Mouse (Mus musculus) kidney, postnatal 0 days (tissue): Measurements from ENCODE around the gene Fam222a. TPM values are rescaled to one million over a fixed set of nuclear protein-coding genes. Genes with fewer than 3 reads are reported as not detected.
A peak's percentile ranks its signal among the peaks of the same experiment; 100 is the strongest.

Source experiments
- ATAC-seq: fragments of 200-750 bp; cut with Nextera tagmentation; replicated peaks from 2 replicates; pipeline ENCODE4 v1.8.0; 2017; ENCODE audit warnings: low read depth, moderate number of reproducible peaks, moderate TSS enrichment, moderate library complexity; ENCODE audit not compliant: low FRiP score
- DNase-seq: peaks from one replicate; pipeline ENCODE4 v3.0.0-alpha.2; 2016; ENCODE audit warnings: low spot score
- H3K27ac ChIP-seq: fragments of 300-500 bp; sonication (generic); 2 replicates; pipeline ENCODE4 v1.5.1; 2014; ENCODE audit warnings: mild to moderate bottlenecking
- H3K27me3 ChIP-seq: fragments of 300-500 bp; sonication (generic); 2 replicates; pipeline ENCODE4 v1.6.1; 2014; ENCODE audit warnings: low read length, mixed read lengths; ENCODE audit not compliant: insufficient read depth
- H3K36me3 ChIP-seq: fragments of 300-500 bp; sonication (generic); 2 replicates; pipeline ENCODE4 v1.6.1; 2014; ENCODE audit warnings: low read length, mixed read lengths; ENCODE audit not compliant: insufficient read depth
- H3K4me1 ChIP-seq: fragments of 300-500 bp; sonication (generic); replicated peaks from 2 replicates; pipeline ENCODE4 v1.6.1; 2014; ENCODE audit warnings: antibody characterized with exemption, low read length, mixed read lengths; ENCODE audit not compliant: insufficient read depth
- H3K4me2 ChIP-seq: fragments of 300-500 bp; sonication (generic); 2 replicates; pipeline ENCODE4 v1.6.1; 2014; ENCODE audit warnings: mild to moderate bottlenecking, low read length, moderate library complexity, mixed read lengths
- H3K4me3 ChIP-seq: fragments of 300-500 bp; sonication (generic); replicated peaks from 2 replicates; pipeline ENCODE4 v1.5.1; 2014; ENCODE audit warnings: low read depth, low read length
- H3K9ac ChIP-seq: fragments of 300-500 bp; sonication (generic); 2 replicates; pipeline ENCODE4 v1.6.1; 2014; ENCODE audit warnings: low read depth, low read length
- H3K9me3 ChIP-seq: fragments of 300-500 bp; sonication (generic); replicated peaks from 2 replicates; pipeline ENCODE4 v1.6.1; 2016; ENCODE audit warnings: low read length, inconsistent platforms, mixed read lengths
- CTCF ChIP-seq: IDR thresholded peaks from 2 replicates; pipeline ENCODE4 v1.5.1; 2016; ENCODE audit warnings: antibody characterized with exemption, low read depth, mild to moderate bottlenecking, moderate library complexity
- WGBS: fragments of 180-500 bp; shearing (Covaris S2); extraction: QIAGEN DNeasy Blood & Tissue Kit; methylation state at CpG from one replicate; pipeline ENCODE4 v1.1.7; 2014; 5-methylcytosine and 5-hydroxymethylcytosine counted together
- polyA plus RNA-seq: library from polyadenylated mRNA; unstranded; fragments of >200 nt; fragmentation: Nextera tagmentation; extraction: Ambion mirVana; gene quantifications from 2 replicates; pipeline ENCODE4 v1.2.1, GENCODE M21; 2015

Fam222a gene
- polyA plus RNA-seq, 1 experiment from 2014 or later, result 5.8 TPM

DNA sequence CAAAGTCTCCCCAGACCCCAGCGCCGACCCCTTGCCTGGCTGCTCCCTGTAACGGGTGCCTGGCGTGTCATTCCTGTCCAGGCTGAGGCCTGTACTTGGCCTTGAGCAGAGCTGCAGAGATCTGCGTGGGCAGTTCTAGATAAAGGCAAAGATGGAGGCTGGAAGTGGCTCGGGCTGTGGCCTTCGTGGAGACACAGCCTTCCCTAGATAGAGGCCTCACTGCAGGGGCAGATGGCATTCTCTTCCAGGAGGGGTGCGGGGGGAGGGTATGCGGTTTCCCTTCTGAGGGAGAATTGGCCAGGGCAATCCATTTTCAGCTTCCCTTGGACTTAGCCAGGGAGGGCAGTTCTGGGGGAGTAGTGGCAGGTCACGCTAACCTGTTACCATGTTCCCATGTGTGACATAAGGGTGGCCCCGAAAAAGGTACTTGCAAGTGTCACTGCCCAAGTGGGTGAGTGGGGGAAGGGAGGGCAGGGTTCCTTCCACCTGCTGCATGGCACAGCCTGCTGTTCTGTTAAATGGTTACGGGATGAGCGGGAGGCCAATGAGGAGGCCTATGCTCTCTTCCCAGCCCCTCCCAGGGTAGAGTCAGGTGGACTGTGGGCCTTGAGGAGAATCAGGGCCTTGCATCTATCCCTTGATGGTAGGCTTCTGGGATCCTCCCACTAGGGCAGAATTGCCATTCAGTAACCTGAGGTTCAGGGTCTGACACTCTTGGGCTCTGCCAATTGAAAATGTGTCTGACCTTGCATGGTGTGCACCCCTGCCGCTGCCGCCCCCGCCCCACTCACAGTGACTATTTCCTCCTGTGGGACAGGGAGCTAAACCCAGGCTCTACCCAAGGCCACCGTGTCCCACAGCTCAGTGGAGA lies 22.5 kb downstream of the Fam222a start:
- TF ChIP-seq CTCF, result no peak
- Histone ChIP-seq H3K4me3 (no peak overlapping the region), H3K4me1 (peaks cover 82% of the 10 kb centered on the region), H3K9ac (0 out of 2 replicates have a peak overlapping the region, but pooled peaks have one; percentile 6), H3K27me3 (no peaks in the 10 kb centered on the region), H3K27ac (peak overlapping the region; percentile 47), H3K36me3 (no peaks in the 10 kb centered on the region), H3K9me3 (no peaks in the 10 kb centered on the region), H3K4me2 (no peak overlapping the region)
- no peak for ATAC-seq
- WGBS, result 63% methylated on average over 17 of the region's 17 CpGs
- no peak for DNase-seq

DNA sequence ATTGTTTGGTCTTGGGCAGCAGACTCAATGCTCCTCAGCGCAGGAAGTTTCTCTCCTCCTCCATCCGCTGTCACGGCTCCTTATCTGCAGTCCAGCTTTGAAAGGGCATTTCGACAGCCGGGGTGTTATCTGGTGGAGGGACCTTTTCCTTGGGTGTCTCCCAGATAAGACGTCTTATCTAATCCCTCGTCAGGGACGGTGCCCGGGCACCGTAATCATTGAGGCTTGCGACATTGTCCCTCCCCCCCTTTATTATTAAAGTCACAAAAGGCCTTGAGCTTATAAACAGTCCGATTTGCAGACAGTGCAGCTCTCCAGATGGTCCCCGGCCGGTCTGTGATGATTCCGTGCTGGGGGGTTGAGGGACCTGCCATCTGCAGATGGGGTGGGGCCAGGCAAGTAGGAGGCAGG lies 23.3 kb downstream of the Fam222a start:
- Histone ChIP-seq H3K36me3 (no peaks in the 10 kb centered on the region), H3K4me3 (no peak overlapping the region), H3K27ac (peak overlapping the region; percentile 47), H3K4me1 (peaks cover 82% of the 10 kb centered on the region), H3K9ac (no peak overlapping the region), H3K27me3 (no peaks in the 10 kb centered on the region), H3K4me2 (no peak overlapping the region), H3K9me3 (no peaks in the 10 kb centered on the region)
- no peak for TF ChIP-seq CTCF
- WGBS, result 40% methylated on average over 15 of the region's 15 CpGs
- ATAC-seq, result no peak
- DNase-seq, result no peak

DNA sequence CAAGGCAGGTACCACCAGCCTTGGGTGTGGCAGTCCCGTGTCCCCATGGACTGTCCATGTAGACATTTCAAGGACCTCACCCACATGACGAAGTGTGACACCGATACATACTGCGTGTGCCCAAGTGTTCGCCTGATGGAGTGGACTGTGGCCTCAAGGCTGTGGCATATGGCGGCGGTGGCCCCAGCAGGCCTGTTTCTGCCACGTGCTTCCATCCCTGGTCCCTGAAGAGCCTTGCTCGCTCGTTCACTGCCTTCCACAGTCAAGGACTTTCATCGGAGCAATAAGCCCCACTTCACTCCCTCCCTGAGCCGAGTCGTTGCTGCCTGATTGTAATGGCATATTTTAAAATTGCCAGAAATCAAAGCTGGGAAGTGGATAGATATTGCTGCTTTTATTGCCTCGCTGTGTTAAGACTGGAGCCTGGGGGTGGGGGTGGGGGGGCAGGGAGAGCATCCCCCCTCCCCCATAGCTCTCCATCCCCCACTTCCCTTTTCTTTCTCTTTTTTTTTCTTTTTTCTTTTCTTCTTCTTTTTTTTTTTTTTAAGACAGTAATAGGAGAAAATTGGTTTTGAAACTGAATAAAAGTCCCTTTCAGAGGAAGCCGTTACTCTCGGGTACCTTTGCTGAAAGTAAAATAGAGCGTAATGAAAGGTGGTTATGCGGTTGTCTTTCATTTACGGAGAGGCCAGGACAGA lies 24.8 kb downstream of the Fam222a start:
- Histone ChIP-seq H3K27ac (0 out of 2 replicates have a peak overlapping the region, but pooled peaks have one; percentile 95), H3K4me1 (peaks cover 84% of the 10 kb centered on the region), H3K9ac (no peak overlapping the region), H3K9me3 (no peaks in the 10 kb centered on the region), H3K4me2 (no peak overlapping the region), H3K4me3 (no peak overlapping the region), H3K36me3 (no peaks in the 10 kb centered on the region), H3K27me3 (no peaks in the 10 kb centered on the region)
- WGBS, result 63% methylated on average over 19 of the region's 19 CpGs
- TF ChIP-seq CTCF, result no peak
- ATAC-seq (no peak), DNase-seq (no peak)

DNA sequence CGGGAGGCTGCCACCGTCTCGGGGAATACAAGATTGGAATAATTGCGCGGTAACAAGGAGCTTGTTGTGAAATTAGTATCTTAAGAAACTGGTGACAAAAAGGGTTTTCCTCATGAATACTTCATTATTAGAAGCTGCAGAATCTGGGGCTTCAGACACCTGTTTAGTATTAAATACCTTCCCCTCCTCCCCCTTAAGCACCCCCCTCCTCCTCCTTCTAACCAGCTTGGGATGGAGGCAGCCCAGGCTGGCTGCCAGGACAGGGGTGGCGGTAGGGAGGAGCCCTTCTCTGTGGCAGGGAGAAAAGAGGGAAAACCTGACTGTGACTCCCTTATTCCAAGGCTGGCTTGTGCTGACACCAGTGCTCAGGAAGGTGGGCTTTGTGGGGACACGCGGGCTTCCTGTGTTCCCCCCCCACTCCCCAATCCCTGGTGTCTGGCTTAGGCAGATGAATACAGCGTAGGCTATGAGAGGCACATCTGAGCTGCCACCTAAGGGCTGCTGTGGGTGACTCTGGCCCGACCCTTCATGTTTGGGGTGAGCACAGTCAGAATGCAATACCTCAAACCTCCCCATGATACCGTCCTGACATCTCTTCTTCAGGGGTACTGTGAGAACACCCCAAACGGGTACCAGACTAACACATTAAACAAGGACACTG lies 25.5 kb downstream of the Fam222a start:
- 56% methylated on average over 12 of the region's 12 CpGs for WGBS
- Histone ChIP-seq H3K9ac (no peak overlapping the region), H3K4me1 (peaks cover 86% of the 10 kb centered on the region), H3K36me3 (no peaks in the 10 kb centered on the region), H3K4me3 (no peak overlapping the region), H3K4me2 (no peak overlapping the region), H3K27me3 (no peaks in the 10 kb centered on the region), H3K27ac (peak overlapping the region; percentile 95), H3K9me3 (no peaks in the 10 kb centered on the region)
- DNase-seq, result no peak
- no peak for ATAC-seq
- no peak for TF ChIP-seq CTCF

DNA sequence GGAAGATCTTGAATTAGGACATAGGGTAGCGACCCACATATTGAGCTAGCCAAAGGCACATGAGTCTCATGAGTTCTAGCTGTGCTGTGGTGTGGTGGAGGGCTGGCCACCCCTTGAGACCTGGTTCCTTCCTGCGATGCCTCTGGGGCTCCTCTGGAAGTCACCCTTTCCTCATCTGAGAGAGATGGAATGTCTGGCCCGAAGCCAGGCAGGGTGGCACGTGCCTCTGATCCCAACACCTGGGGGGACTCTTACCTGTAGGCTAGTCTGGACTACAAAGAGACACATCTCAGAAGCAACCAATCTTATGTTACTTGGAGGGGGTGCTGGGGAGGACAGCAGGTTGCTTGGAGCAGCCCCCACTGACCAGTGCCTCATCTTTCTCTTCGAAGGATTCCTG lies 26.1 kb downstream of the Fam222a start:
- Histone ChIP-seq H3K4me3 (no peak overlapping the region), H3K36me3 (no peaks in the 10 kb centered on the region), H3K9ac (peak overlapping the region; percentile 49; the same call in 1 of the 2 replicates), H3K27ac (peak overlapping the region; percentile 95), H3K4me1 (peaks cover 79% of the 10 kb centered on the region), H3K27me3 (no peaks in the 10 kb centered on the region), H3K4me2 (0 out of 2 replicates have a peak overlapping the region, but pooled peaks have one; percentile 41), H3K9me3 (no peaks in the 10 kb centered on the region)
- WGBS, result 59% methylated on average over 5 of the region's 5 CpGs
- no peak for TF ChIP-seq CTCF
- ATAC-seq, result no peak
- no peak for DNase-seq

DNA sequence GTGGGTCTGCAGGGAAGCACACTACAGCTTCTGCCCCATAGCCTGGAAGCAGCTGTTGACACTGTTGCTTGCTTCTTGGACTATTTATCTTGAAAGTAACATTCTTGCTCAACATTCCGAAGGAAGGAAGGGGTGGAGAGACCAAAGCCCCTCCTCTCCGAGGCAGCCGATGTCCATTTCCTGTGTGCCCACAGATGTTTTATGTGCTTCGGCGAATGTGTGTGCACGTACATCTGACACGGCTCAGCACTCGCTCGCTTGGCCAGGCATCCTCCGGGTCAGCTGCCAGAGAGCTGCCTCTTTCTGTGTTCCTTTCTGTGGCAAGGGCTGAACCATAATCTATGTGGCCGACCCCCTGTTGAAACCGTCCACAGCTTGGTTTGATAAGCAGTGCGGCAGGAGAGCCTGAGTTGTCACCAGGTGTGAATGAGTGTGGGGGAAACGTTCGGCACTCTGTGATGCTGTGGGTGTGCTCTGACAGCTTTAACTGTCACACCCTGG lies 27.0 kb downstream of the Fam222a start:
- TF ChIP-seq CTCF, result no peak
- 2% methylated on average over 15 of the region's 15 CpGs for WGBS
- Histone ChIP-seq H3K36me3 (no peaks in the 10 kb centered on the region), H3K9ac (0 out of 2 replicates have a peak overlapping the region, but pooled peaks have one; percentile 49), H3K4me3 (no peak overlapping the region), H3K9me3 (no peaks in the 10 kb centered on the region), H3K27ac (peak overlapping the region; percentile 95), H3K4me1 (peaks cover 76% of the 10 kb centered on the region), H3K4me2 (peak overlapping the region; percentile 41), H3K27me3 (no peaks in the 10 kb centered on the region)
- ATAC-seq (peak; percentile 53), DNase-seq (peak; percentile 94)
